Mouse (Mus musculus): ENCODE data around the gene Brinp2. TPM values are rescaled to one million over a fixed set of nuclear protein-coding genes. Genes with fewer than 3 reads are reported as not detected.

Gene Brinp2
- polyA plus RNA-seq, 1 experiment from 2014 or later = 0.33 TPM

- Histone ChIP-seq H3K9me3 (replicated peaks; ENCODE audit: control insufficient read depth, low read length) (no peaks in the 10 kb centered on the region), H3K4me3 (ENCODE audit: low read depth, low read length) (no peak overlapping the region), H3K4me2 (no peak overlapping the region), H3K27me3 (ENCODE audit: control insufficient read depth, insufficient read depth, low read length) (no peaks in the 10 kb centered on the region), H3K4me1 (ENCODE audit: control insufficient read depth, insufficient read depth, low read length) (no peaks in the 10 kb centered on the region), H3K9ac (ENCODE audit: low read depth, low read length) (no peak overlapping the region), H3K27ac (ENCODE audit: low read depth, low read length) (no peak overlapping the region), H3K36me3 (ENCODE audit: control insufficient read depth, insufficient read depth, low read length) (no peaks in the 10 kb centered on the region)
- 48% methylated on average over 2 of the region's 2 CpGs for WGBS (ENCODE audit: insufficient replicate concordance)
- no peak for ATAC-seq (replicated peaks; ENCODE audit: insufficient number of reproducible peaks, low FRiP score, low TSS enrichment)
Measured at GRCm38 (mm10) chr1:158226689-158227088, 129.4 kb downstream of the Brinp2 start.

- Histone ChIP-seq H3K27ac (ENCODE audit: low read depth, low read length) (no peak overlapping the region), H3K4me2 (no peak overlapping the region), H3K9me3 (replicated peaks; ENCODE audit: control insufficient read depth, low read length) (no peaks in the 10 kb centered on the region), H3K9ac (ENCODE audit: low read depth, low read length) (no peak overlapping the region), H3K36me3 (ENCODE audit: control insufficient read depth, insufficient read depth, low read length) (no peaks in the 10 kb centered on the region), H3K4me1 (ENCODE audit: control insufficient read depth, insufficient read depth, low read length) (no peaks in the 10 kb centered on the region), H3K27me3 (ENCODE audit: control insufficient read depth, insufficient read depth, low read length) (no peaks in the 10 kb centered on the region), H3K4me3 (ENCODE audit: low read depth, low read length) (no peak overlapping the region)
- 75% methylated on average over 4 of the region's 4 CpGs for WGBS (ENCODE audit: insufficient replicate concordance)
- no peak for ATAC-seq (replicated peaks; ENCODE audit: insufficient number of reproducible peaks, low FRiP score, low TSS enrichment)
Measured at GRCm38 (mm10) chr1:158221048-158221447, 135.1 kb downstream of the Brinp2 start.

GRCm38 (mm10) chr1:158220148-158220547 is 136.0 kb downstream of the Brinp2 start:
- no peak overlapping the region for H3K4me2 ChIP-seq
- no peaks in the 10 kb centered on the region for H3K4me1 ChIP-seq (ENCODE audit: control insufficient read depth, insufficient read depth, low read length)
- no peaks in the 10 kb centered on the region for H3K27me3 ChIP-seq (ENCODE audit: control insufficient read depth, insufficient read depth, low read length)
- ATAC-seq (replicated peaks; ENCODE audit: insufficient number of reproducible peaks, low FRiP score, low TSS enrichment) = no peak
- H3K4me3 ChIP-seq (ENCODE audit: low read depth, low read length) = no peak overlapping the region
- H3K36me3 ChIP-seq (ENCODE audit: control insufficient read depth, insufficient read depth, low read length) = no peaks in the 10 kb centered on the region
- H3K9ac ChIP-seq (ENCODE audit: low read depth, low read length) = no peak overlapping the region
- no peaks in the 10 kb centered on the region for H3K9me3 ChIP-seq (replicated peaks; ENCODE audit: control insufficient read depth, low read length)
- H3K27ac ChIP-seq (ENCODE audit: low read depth, low read length) = no peak overlapping the region
- WGBS (ENCODE audit: insufficient replicate concordance) = 88% methylated on average over 4 of the region's 4 CpGs

- H3K4me2 ChIP-seq = no peak overlapping the region
- no peak for ATAC-seq (replicated peaks; ENCODE audit: insufficient number of reproducible peaks, low FRiP score, low TSS enrichment)
- 47% methylated on average over 1 of the region's 1 CpGs for WGBS (ENCODE audit: insufficient replicate concordance)
- no peaks in the 10 kb centered on the region for H3K36me3 ChIP-seq (ENCODE audit: control insufficient read depth, insufficient read depth, low read length)
- H3K4me3 ChIP-seq (ENCODE audit: low read depth, low read length) = no peak overlapping the region
- H3K27me3 ChIP-seq (ENCODE audit: control insufficient read depth, insufficient read depth, low read length) = no peaks in the 10 kb centered on the region
- no peak overlapping the region for H3K9ac ChIP-seq (ENCODE audit: low read depth, low read length)
- H3K4me1 ChIP-seq (ENCODE audit: control insufficient read depth, insufficient read depth, low read length) = no peaks in the 10 kb centered on the region
- no peaks in the 10 kb centered on the region for H3K9me3 ChIP-seq (replicated peaks; ENCODE audit: control insufficient read depth, low read length)
- no peak overlapping the region for H3K27ac ChIP-seq (ENCODE audit: low read depth, low read length)
Measured at GRCm38 (mm10) chr1:158218750-158219149, 137.4 kb downstream of the Brinp2 start.

GRCm38 (mm10) chr1:158218294-158218693 is 137.8 kb downstream of the Brinp2 start:
- Histone ChIP-seq H3K27ac (ENCODE audit: low read depth, low read length) (no peak overlapping the region), H3K9me3 (replicated peaks; ENCODE audit: control insufficient read depth, low read length) (no peaks in the 10 kb centered on the region), H3K9ac (ENCODE audit: low read depth, low read length) (no peak overlapping the region), H3K27me3 (ENCODE audit: control insufficient read depth, insufficient read depth, low read length) (no peaks in the 10 kb centered on the region), H3K4me3 (ENCODE audit: low read depth, low read length) (no peak overlapping the region), H3K36me3 (ENCODE audit: control insufficient read depth, insufficient read depth, low read length) (no peaks in the 10 kb centered on the region), H3K4me2 (no peak overlapping the region), H3K4me1 (ENCODE audit: control insufficient read depth, insufficient read depth, low read length) (no peaks in the 10 kb centered on the region)
- 48% methylated on average over 2 of the region's 2 CpGs for WGBS (ENCODE audit: insufficient replicate concordance)
- ATAC-seq (replicated peaks; ENCODE audit: insufficient number of reproducible peaks, low FRiP score, low TSS enrichment) = no peak

- Histone ChIP-seq H3K9ac (ENCODE audit: low read depth, low read length) (no peak overlapping the region), H3K9me3 (replicated peaks; ENCODE audit: control insufficient read depth, low read length) (no peaks in the 10 kb centered on the region), H3K4me2 (no peak overlapping the region), H3K27me3 (ENCODE audit: control insufficient read depth, insufficient read depth, low read length) (no peaks in the 10 kb centered on the region), H3K4me3 (ENCODE audit: low read depth, low read length) (no peak overlapping the region), H3K27ac (ENCODE audit: low read depth, low read length) (no peak overlapping the region), H3K36me3 (ENCODE audit: control insufficient read depth, insufficient read depth, low read length) (no peaks in the 10 kb centered on the region), H3K4me1 (ENCODE audit: control insufficient read depth, insufficient read depth, low read length) (no peaks in the 10 kb centered on the region)
- 74% methylated on average over 9 of the region's 9 CpGs for WGBS (ENCODE audit: insufficient replicate concordance)
- ATAC-seq (replicated peaks; ENCODE audit: insufficient number of reproducible peaks, low FRiP score, low TSS enrichment) = no peak
Measured at GRCm38 (mm10) chr1:158215581-158215980, 140.5 kb downstream of the Brinp2 start.

- Histone ChIP-seq H3K4me3 (ENCODE audit: low read depth, low read length) (no peak overlapping the region), H3K4me1 (ENCODE audit: control insufficient read depth, insufficient read depth, low read length) (no peaks in the 10 kb centered on the region), H3K9ac (ENCODE audit: low read depth, low read length) (no peak overlapping the region), H3K27me3 (ENCODE audit: control insufficient read depth, insufficient read depth, low read length) (no peaks in the 10 kb centered on the region), H3K9me3 (replicated peaks; ENCODE audit: control insufficient read depth, low read length) (no peaks in the 10 kb centered on the region), H3K4me2 (no peak overlapping the region), H3K36me3 (ENCODE audit: control insufficient read depth, insufficient read depth, low read length) (no peaks in the 10 kb centered on the region), H3K27ac (ENCODE audit: low read depth, low read length) (no peak overlapping the region)
- ATAC-seq (replicated peaks; ENCODE audit: insufficient number of reproducible peaks, low FRiP score, low TSS enrichment) = no peak
- WGBS (ENCODE audit: insufficient replicate concordance) = 42% methylated on average over 5 of the region's 5 CpGs
Measured at GRCm38 (mm10) chr1:158214743-158215142, 141.4 kb downstream of the Brinp2 start.

GRCm38 (mm10) chr1:158213736-158214135 is 142.4 kb downstream of the Brinp2 start:
- Histone ChIP-seq H3K9ac (ENCODE audit: low read depth, low read length) (no peak overlapping the region), H3K36me3 (ENCODE audit: control insufficient read depth, insufficient read depth, low read length) (no peaks in the 10 kb centered on the region), H3K4me1 (ENCODE audit: control insufficient read depth, insufficient read depth, low read length) (no peaks in the 10 kb centered on the region), H3K9me3 (replicated peaks; ENCODE audit: control insufficient read depth, low read length) (no peaks in the 10 kb centered on the region), H3K4me2 (no peak overlapping the region), H3K27ac (ENCODE audit: low read depth, low read length) (no peak overlapping the region), H3K27me3 (ENCODE audit: control insufficient read depth, insufficient read depth, low read length) (no peaks in the 10 kb centered on the region), H3K4me3 (ENCODE audit: low read depth, low read length) (no peak overlapping the region)
- 79% methylated on average over 4 of the region's 4 CpGs for WGBS (ENCODE audit: insufficient replicate concordance)
- no peak for ATAC-seq (replicated peaks; ENCODE audit: insufficient number of reproducible peaks, low FRiP score, low TSS enrichment)

GRCm38 (mm10) chr1:158207620-158208019 is 148.5 kb downstream of the Brinp2 start:
- Histone ChIP-seq H3K27me3 (ENCODE audit: control insufficient read depth, insufficient read depth, low read length) (no peaks in the 10 kb centered on the region), H3K9me3 (replicated peaks; ENCODE audit: control insufficient read depth, low read length) (no peaks in the 10 kb centered on the region), H3K27ac (ENCODE audit: low read depth, low read length) (no peak overlapping the region), H3K9ac (ENCODE audit: low read depth, low read length) (no peak overlapping the region), H3K4me3 (ENCODE audit: low read depth, low read length) (no peak overlapping the region), H3K4me1 (ENCODE audit: control insufficient read depth, insufficient read depth, low read length) (no peaks in the 10 kb centered on the region), H3K4me2 (no peak overlapping the region), H3K36me3 (ENCODE audit: control insufficient read depth, insufficient read depth, low read length) (no peaks in the 10 kb centered on the region)
- no peak for ATAC-seq (replicated peaks; ENCODE audit: insufficient number of reproducible peaks, low FRiP score, low TSS enrichment)
- 81% methylated on average over 2 of the region's 2 CpGs for WGBS (ENCODE audit: insufficient replicate concordance)
